Mouse (Mus musculus): Measurements from ENCODE around the gene Prdm5.

DNA sequence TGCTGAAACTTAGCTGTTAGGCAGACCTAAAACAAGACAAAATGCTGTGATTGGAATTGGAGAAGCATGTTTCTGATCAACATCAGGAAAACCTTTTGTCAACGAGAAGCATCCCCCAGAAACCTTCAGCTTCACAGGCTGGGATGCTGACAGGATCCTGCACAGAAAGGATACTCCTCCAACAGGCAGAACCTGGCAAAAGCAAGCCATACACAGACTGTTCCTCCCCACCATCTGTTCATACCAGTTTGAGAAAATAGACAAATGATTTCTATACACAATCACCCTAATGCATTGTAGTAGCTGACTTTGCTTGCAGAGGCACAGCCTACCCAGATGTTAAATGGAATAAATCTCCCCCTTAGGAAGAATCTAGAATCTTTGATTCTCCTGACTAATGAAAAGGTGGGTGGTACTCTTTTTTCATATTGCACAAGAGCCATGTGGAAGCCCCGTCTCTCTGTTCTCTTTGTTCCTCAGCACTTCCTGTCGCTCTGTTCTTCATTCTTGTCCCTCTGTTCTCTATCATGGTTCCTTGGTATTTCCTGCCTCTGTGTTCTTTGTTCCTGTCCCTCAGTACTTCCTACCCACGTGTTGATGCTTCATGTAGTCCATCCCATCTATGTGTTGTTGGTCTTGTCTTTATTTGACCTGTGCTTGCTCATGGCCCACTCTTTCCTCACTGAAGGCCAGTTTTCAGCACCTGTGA lies 39.4 kb downstream of the Prdm5 start:
- no peak for TF ChIP-seq POLR2A (IDR thresholded peaks at IDR 0.05; ENCODE audit: low read depth, low read length)
- TF ChIP-seq CTCF (IDR thresholded peaks at IDR 0.05; ENCODE audit: extremely low read depth, insufficient read depth, insufficient read length, insufficient replicate concordance), result no peak
